Comparison of ENCODE assay signal across 28 mouse cellular contexts in genomic region chr10:90757773-90758172, GRCm38 (mm10).
"Had no signal": no experiment of that assay in that cellular context is flagged by ENCODE, and none has a peak within 500 bp of the region (broad histone marks: within the 10 kb centered on the region; RNA-seq: fewer than 3 reads in every experiment).

No protein-coding gene starts in this region.

- ATAC-seq: hindbrain, postnatal 0 days; intestine, embryonic 16.5 days had no signal

- H3K9me3 ChIP-seq: heart, embryonic 13.5 days; heart, embryonic 15.5 days; hindbrain, embryonic 13.5 days; hindbrain, embryonic 15.5 days; kidney, embryonic 15.5 days; limb, embryonic 10.5 days; limb, embryonic 12.5 days; liver, embryonic 13.5 days; liver, embryonic 15.5 days had no signal

- H3K36me3 ChIP-seq: heart, embryonic 13.5 days; heart, embryonic 15.5 days; hindbrain, embryonic 13.5 days; hindbrain, embryonic 15.5 days; kidney, embryonic 15.5 days; limb, embryonic 10.5 days; limb, embryonic 12.5 days; liver, embryonic 13.5 days; liver, embryonic 15.5 days had no signal

- H3K9ac ChIP-seq: heart, embryonic 13.5 days; heart, embryonic 15.5 days; hindbrain, embryonic 13.5 days; hindbrain, embryonic 15.5 days; kidney, embryonic 15.5 days; limb, embryonic 12.5 days; liver, embryonic 13.5 days; liver, embryonic 15.5 days had no signal

- H3K27me3 ChIP-seq: heart, embryonic 13.5 days; heart, embryonic 15.5 days; hindbrain, embryonic 13.5 days; hindbrain, embryonic 15.5 days; kidney, embryonic 15.5 days; limb, embryonic 12.5 days; liver, embryonic 13.5 days; liver, embryonic 15.5 days had no signal

- H3K27ac ChIP-seq: gastrocnemius, adult 2 months; heart, adult 2 months; heart, embryonic 13.5 days; heart, embryonic 15.5 days; hindbrain, postnatal 0 days; kidney, embryonic 15.5 days; kidney, postnatal 0 days; limb, embryonic 10.5 days; limb, embryonic 12.5 days; liver, embryonic 13.5 days; liver, embryonic 15.5 days had no signal

- H3K4me2 ChIP-seq: heart, embryonic 11.5 days; heart, embryonic 13.5 days; heart, embryonic 15.5 days; hindbrain, embryonic 13.5 days; hindbrain, embryonic 15.5 days; kidney, embryonic 15.5 days; limb, embryonic 12.5 days; liver, embryonic 11.5 days; liver, embryonic 13.5 days; liver, embryonic 15.5 days had no signal

- DNase-seq: gastrocnemius, adult 2 months; gastrocnemius, postnatal 10 days; gastrocnemius, postnatal 36 days; heart, adult 2 months; heart, postnatal 14 days; heart, postnatal 36 days; kidney, adult 11 months; kidney, adult 2 months; kidney, adult 9 months; kidney, postnatal 14 days; kidney, postnatal 36 days; layer of hippocampus, adult 9-11 months; layer of hippocampus, postnatal 36 days; liver; liver, embryonic 13.5 days had no signal

- H3K4me3 ChIP-seq: gastrocnemius, adult 2 months; heart, adult 2 months; heart, embryonic 13.5 days; heart, embryonic 15.5 days; hindbrain, embryonic 13.5 days; hindbrain, embryonic 15.5 days; kidney, embryonic 15.5 days; limb, embryonic 10.5 days; limb, embryonic 12.5 days; liver, embryonic 13.5 days; liver, embryonic 15.5 days had no signal

- H3K4me1 ChIP-seq: heart, embryonic 13.5 days; heart, embryonic 15.5 days; kidney, embryonic 15.5 days; limb, embryonic 10.5 days; limb, embryonic 12.5 days; liver, embryonic 13.5 days; liver, embryonic 15.5 days had no signal
